Mouse (Mus musculus): ENCODE results near the gene Hdac4. TPM values are rescaled to one million over a fixed set of nuclear protein-coding genes. Genes with fewer than 3 reads are reported as not detected.

Hdac4 gene
- polyA plus RNA-seq, 1 experiment from 2014 or later = 10.1 TPM

DNA sequence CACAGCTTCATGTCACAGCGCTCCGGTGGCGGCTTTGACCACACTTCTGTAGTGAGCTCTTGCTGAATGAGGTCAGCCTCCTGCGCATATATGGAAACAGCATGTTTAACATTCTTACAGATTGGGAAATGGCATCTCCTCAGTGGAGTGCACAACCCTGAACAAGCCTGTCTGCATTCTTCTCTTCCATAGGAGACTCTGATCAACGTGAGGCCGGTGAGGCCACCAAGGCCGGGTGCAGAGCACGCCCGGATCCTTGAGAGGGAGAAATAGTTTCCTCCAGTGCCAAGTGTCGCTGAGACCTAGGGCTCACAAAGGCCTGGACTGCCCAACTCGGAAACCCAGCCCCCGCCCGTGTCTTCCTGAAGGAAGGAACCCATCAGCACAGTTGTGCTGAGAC is 266.4 kb downstream of the Hdac4 start:
- Histone ChIP-seq H3K9me3 (replicated peaks) (no peaks in the 10 kb centered on the region), H3K27ac (ENCODE audit: poor library complexity, severe bottlenecking) (no peak overlapping the region), H3K4me3 (no peak overlapping the region), H3K4me1 (replicated peaks) (peaks cover 13% of the 10 kb centered on the region; the same call in 1 of the 2 replicates), H3K27me3 (replicated peaks) (no peaks in the 10 kb centered on the region), H3K36me3 (peaks cover 40% of the 10 kb centered on the region), H3K9ac (no peak overlapping the region), H3K4me2 (no peak overlapping the region)
- no peak for ATAC-seq (ENCODE audit: insufficient number of reproducible peaks, low FRiP score)
- 78% methylated on average over 13 of the region's 13 CpGs for WGBS

DNA sequence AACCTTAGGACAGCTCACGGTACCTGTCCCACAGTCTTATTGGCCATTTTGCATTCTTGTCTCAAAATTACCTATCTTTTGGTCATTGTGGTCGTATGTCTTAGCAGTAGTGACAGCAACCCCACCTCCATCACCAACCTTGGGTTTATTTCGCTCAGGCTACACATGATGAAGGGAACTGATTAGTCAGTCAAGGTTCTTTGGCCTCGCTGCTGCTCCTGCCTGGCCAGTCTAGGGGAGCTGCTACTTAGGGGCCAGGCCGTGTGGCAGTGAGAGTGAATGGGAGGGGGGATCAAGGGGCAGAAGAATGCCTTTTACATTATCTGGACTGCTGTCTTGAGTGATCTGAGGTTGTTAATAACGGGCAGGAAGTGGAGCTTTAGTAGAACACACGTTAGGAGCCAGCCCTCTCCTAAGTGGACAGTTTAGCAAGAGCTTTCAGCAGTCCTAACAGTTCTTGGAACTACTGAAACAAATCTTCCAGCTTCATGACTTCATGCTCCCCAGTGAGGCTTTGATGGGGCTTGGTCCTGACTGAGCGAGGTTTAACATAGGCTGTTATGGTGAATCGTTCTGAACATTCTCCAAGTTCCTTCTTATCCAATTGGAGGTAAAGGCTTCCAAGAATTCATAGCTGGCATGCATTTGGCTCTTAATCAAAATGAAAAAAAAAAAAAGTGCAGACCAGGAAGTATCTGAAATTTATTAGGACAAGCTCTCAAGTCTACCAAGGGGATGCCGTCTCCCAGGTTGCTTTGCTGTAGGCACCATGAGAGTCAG is 267.8 kb downstream of the Hdac4 start:
- Histone ChIP-seq H3K4me3 (no peak overlapping the region), H3K27ac (ENCODE audit: poor library complexity, severe bottlenecking) (no peak overlapping the region), H3K27me3 (replicated peaks) (no peaks in the 10 kb centered on the region), H3K9ac (no peak overlapping the region), H3K9me3 (replicated peaks) (no peaks in the 10 kb centered on the region), H3K36me3 (peaks cover 27% of the 10 kb centered on the region), H3K4me2 (no peak overlapping the region), H3K4me1 (replicated peaks) (peaks cover 14% of the 10 kb centered on the region)
- WGBS = 73% methylated on average over 10 of the region's 10 CpGs
- no peak for ATAC-seq (ENCODE audit: insufficient number of reproducible peaks, low FRiP score)

DNA sequence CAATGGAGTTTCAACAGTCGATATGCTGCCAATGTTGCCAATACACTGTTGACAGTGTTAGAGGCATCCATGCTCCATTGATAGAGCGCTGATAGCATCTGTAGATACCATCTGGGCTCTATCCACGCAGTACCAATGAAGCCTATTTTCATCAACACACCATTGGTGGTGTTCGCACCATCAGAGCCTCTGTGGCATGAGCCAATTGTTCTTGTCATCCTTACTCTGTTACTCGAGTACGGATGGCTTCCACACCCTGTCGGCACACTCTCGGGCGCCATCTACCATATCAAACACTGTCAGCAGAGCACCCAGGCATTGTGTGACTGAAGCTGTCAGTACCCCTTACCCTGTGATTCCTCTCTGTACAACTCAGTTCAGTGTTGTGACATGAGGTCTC is 271.9 kb downstream of the Hdac4 start:
- Histone ChIP-seq H3K4me1 (replicated peaks) (peaks cover 29% of the 10 kb centered on the region), H3K9ac (no peak overlapping the region), H3K4me2 (no peak overlapping the region), H3K9me3 (replicated peaks) (no peaks in the 10 kb centered on the region), H3K36me3 (peaks cover 7% of the 10 kb centered on the region; the same call in 1 of the 2 replicates), H3K4me3 (no peak overlapping the region), H3K27me3 (replicated peaks) (no peaks in the 10 kb centered on the region), H3K27ac (ENCODE audit: poor library complexity, severe bottlenecking) (no peak overlapping the region)
- no peak for ATAC-seq (ENCODE audit: insufficient number of reproducible peaks, low FRiP score)
- WGBS = 85% methylated on average over 9 of the region's 9 CpGs

DNA sequence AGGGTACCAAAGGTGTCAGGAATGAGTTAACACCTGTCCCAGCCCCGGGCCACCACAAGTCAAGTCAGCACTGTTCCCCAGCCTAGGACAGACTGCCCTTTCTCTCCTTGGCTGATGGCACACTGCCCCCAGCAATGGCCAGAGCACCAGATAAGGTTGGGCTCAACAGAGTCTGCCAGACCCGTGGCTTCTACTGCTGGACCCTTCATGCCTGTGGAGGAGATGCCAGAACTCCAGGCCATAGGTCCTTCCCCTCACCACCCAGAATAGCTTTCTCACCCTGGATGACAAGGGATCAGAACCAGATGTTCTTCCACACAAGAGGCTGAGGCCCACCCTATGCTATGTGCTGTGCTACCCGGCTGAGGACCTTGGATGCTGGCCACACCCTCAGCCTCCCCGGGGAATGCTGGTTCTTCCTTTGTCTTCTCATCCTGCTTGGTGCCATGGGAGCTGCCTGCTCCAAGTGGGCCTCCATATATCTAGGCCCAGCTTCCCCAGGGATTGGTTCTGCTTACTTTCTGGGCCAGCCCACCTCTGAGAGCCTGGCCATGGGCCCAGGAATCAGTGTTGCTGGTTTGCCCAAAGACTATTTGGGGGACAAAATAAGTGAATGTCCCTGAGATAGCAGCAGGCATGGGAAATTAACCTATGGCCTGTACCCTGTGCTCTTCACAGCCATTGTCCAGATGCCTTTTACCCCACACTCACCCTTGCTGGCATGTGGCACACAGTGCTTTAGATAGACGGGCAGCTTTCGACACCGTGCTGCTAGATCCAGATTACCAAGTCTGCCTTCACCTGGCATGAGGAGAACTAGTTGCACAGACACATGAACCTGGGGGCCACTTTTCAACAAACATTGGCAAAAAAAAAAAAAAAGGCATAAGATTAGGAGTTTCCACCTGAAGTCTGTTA is 273.0 kb downstream of the Hdac4 start:
- no peak for ATAC-seq (ENCODE audit: insufficient number of reproducible peaks, low FRiP score)
- H3K4me3 ChIP-seq = no peak overlapping the region
- H3K27ac ChIP-seq (ENCODE audit: poor library complexity, severe bottlenecking) = no peak overlapping the region
- no peak overlapping the region for H3K9ac ChIP-seq
- no peaks in the 10 kb centered on the region for H3K36me3 ChIP-seq
- peaks cover 24% of the 10 kb centered on the region for H3K4me1 ChIP-seq (replicated peaks)
- no peaks in the 10 kb centered on the region for H3K27me3 ChIP-seq (replicated peaks)
- H3K4me2 ChIP-seq = no peak overlapping the region
- H3K9me3 ChIP-seq (replicated peaks) = no peaks in the 10 kb centered on the region
- 67% methylated on average over 7 of the region's 7 CpGs for WGBS

DNA sequence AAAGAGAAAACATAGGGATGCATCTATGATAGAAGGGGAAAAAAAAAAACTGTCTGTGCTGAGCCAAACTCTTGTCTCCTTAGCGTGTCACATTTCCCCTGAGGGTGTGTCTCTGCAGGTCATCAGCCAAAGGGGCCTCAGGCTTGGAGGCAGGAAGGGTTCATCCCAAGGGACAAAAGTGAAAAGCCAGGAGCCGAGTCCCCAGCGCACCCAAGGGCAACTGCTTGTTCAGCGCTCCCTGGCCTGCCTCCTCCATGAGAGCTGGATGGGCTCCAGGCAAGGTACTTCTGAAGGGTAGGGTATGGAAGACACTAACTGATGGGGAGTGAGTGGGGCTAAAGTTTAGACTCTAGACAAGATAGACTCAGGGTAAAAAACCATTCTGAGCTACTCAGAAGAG is 273.8 kb downstream of the Hdac4 start:
- no peak for ATAC-seq (ENCODE audit: insufficient number of reproducible peaks, low FRiP score)
- Histone ChIP-seq H3K36me3 (no peaks in the 10 kb centered on the region), H3K4me1 (replicated peaks) (peaks cover 24% of the 10 kb centered on the region), H3K4me3 (no peak overlapping the region), H3K4me2 (no peak overlapping the region), H3K27ac (ENCODE audit: poor library complexity, severe bottlenecking) (no peak overlapping the region), H3K9ac (no peak overlapping the region), H3K27me3 (replicated peaks) (no peaks in the 10 kb centered on the region), H3K9me3 (replicated peaks) (no peaks in the 10 kb centered on the region)
- WGBS = 88% methylated on average over 4 of the region's 4 CpGs

DNA sequence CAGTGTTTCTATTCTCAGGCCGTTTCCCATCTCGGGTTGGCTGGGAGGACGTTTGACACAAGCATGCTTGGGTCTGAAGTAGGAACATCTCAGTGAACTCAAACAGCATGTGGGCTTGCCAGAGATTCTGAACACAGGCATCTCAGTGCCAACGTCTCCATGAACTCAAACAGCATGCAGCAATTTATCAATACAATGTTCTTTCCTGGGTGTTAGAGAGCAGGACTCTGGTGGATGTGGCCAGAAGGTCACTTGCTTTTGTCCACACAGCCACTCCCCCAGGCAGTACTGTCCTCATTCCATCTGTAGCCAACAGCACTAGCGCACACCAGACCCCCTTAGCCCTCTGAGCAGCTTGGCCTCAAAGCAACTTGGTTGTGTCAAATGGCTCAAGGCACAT is 274.2 kb downstream of the Hdac4 start:
- no peaks in the 10 kb centered on the region for H3K9me3 ChIP-seq (replicated peaks)
- no peaks in the 10 kb centered on the region for H3K36me3 ChIP-seq
- H3K27ac ChIP-seq (ENCODE audit: poor library complexity, severe bottlenecking) = no peak overlapping the region
- no peak overlapping the region for H3K9ac ChIP-seq
- no peak overlapping the region for H3K4me3 ChIP-seq
- 70% methylated on average over 5 of the region's 5 CpGs for WGBS
- H3K4me2 ChIP-seq = no peak overlapping the region
- no peaks in the 10 kb centered on the region for H3K27me3 ChIP-seq (replicated peaks)
- peaks cover 24% of the 10 kb centered on the region for H3K4me1 ChIP-seq (replicated peaks)
- no peak for ATAC-seq (ENCODE audit: insufficient number of reproducible peaks, low FRiP score)

DNA sequence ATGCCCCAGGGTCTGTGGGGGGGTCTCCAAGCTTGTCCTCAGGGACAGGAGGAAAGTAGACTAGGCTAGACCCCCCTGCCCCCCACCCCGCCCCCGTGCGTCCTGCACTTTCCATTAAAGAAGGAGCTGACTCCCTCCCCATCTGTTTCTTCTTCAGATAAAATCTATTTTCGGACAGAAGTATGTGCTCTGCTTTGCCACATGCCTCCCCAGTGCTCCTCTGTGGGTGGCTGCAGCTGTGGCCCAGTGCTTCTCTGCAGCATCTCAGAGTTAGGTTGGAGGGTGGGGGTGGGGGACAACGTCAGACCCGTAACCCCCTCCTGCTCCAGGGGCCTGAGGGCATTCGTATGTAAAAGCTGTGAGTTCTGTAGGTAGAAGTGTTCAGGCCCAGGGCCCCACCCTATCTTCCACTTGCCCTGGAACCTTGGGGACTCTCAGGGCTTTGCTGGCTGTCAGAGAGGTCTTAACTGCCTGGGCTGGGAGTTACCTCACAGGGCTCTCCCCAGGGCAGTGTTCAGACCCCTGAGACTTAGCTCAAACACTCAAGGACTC is 275.4 kb downstream of the Hdac4 start:
- Histone ChIP-seq H3K27me3 (replicated peaks) (no peaks in the 10 kb centered on the region), H3K36me3 (no peaks in the 10 kb centered on the region), H3K4me2 (no peak overlapping the region), H3K9ac (no peak overlapping the region), H3K4me3 (no peak overlapping the region), H3K27ac (ENCODE audit: poor library complexity, severe bottlenecking) (0 out of 2 replicates have a peak overlapping the region, but pooled peaks have one; percentile 17), H3K9me3 (replicated peaks) (no peaks in the 10 kb centered on the region), H3K4me1 (replicated peaks) (peaks cover 25% of the 10 kb centered on the region)
- 27% methylated on average over 7 of the region's 7 CpGs for WGBS
- ATAC-seq (ENCODE audit: insufficient number of reproducible peaks, low FRiP score) = no peak

DNA sequence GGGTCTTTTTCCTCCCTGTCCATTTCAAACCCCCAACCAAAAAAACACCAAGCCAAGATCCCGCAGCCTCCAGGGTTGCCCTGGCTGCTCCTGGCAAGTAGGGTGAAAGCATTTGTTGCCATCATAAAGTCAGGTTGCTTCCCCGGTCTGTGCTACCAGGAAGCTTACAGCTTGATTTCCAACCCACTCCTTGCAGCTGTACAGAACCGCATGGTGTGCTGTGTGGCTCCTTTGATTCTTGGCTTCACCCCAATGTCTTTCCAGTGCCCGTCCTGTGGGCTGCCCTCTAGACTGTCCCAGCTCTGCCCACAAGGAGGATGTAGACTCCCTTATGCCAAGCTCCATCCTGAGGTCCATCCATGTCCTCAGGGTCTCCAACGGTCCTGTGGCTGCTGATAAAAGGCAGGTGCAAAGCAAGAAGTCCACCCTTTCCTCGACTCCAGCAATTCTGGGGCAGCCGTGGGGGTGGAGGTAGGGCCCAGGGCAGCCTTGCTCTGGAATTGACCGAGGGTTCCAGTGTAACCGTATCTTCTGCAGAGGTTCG is 277.2 kb downstream of the Hdac4 start:
- H3K4me1 ChIP-seq (replicated peaks) = peaks cover 33% of the 10 kb centered on the region
- no peak overlapping the region for H3K27ac ChIP-seq (ENCODE audit: poor library complexity, severe bottlenecking)
- no peaks in the 10 kb centered on the region for H3K36me3 ChIP-seq
- WGBS = 81% methylated on average over 10 of the region's 10 CpGs
- H3K27me3 ChIP-seq (replicated peaks) = no peaks in the 10 kb centered on the region
- no peaks in the 10 kb centered on the region for H3K9me3 ChIP-seq (replicated peaks)
- no peak overlapping the region for H3K9ac ChIP-seq
- H3K4me2 ChIP-seq = no peak overlapping the region
- no peak for ATAC-seq (ENCODE audit: insufficient number of reproducible peaks, low FRiP score)
- H3K4me3 ChIP-seq = no peak overlapping the region

DNA sequence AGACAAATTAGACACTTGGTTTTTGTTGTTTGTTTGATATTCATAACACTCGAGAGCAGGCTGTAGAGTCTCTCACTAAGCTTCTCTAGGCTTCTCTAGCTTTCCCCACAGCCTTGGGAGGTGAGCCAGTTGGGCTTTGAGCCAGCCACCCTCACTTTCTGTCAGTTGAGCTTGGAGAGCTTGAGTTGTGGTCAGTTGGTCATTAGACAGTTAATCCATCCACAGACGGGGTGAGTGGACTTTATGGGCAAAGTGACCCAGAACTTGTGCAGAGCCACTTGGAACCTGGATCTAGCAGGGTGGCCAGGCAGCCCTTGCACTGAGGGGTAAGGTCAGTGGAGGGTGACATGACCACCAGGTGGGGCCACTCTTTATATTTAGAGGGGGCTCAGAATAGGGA is 277.9 kb downstream of the Hdac4 start:
- Histone ChIP-seq H3K4me1 (replicated peaks) (peaks cover 32% of the 10 kb centered on the region), H3K9ac (no peak overlapping the region)
- WGBS = 68% methylated on average over 2 of the region's 2 CpGs

DNA sequence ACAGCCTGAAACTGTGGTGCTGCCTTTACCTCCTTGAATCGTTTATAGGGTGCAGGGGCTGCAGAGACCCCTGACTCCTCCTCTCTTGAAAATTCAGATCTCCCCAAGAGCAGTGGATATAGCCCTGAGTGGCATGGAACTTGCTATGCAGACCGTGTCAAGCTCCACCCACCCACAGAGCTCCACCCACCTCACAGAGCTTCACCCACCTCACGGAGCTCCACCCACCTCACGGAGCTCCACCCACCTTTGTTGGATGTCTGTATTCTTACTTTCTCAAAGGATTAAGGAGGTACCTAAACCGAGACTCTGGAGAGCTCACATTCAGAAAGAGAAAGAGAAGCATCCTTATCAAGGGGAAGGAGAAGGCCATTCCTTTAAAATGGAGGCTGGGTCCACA is 279.5 kb downstream of the Hdac4 start:
- no peaks in the 10 kb centered on the region for H3K9me3 ChIP-seq (replicated peaks)
- no peaks in the 10 kb centered on the region for H3K27me3 ChIP-seq (replicated peaks)

More for the DNA sequence above, 277.9 kb downstream of the Hdac4 start:
- no peaks in the 10 kb centered on the region for H3K36me3 ChIP-seq
- no peaks in the 10 kb centered on the region for H3K27me3 ChIP-seq (replicated peaks)
- no peak overlapping the region for H3K27ac ChIP-seq (ENCODE audit: poor library complexity, severe bottlenecking)
- no peaks in the 10 kb centered on the region for H3K9me3 ChIP-seq (replicated peaks)
- H3K4me2 ChIP-seq = no peak overlapping the region
- H3K4me3 ChIP-seq = no peak overlapping the region
- ATAC-seq (ENCODE audit: insufficient number of reproducible peaks, low FRiP score) = no peak

DNA sequence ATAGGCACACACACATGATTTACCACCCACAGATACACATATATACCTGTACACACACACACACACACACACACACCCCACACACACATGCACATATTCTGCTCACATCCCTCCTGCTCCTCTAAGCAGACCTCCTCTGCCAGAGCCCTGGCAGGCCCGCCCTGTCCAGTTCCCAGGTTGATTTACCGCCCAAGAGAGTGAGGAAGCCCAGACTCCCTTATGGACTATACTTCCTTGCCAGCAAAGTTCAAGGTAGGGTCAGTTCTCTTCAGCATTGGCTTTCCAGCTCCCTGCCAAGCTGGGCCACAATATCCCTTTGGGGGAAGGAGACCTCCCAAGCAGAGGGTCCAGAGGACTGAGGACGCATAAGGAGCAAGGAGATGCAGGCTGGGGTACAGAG is 280.9 kb downstream of the Hdac4 start:
- Histone ChIP-seq H3K36me3 (no peaks in the 10 kb centered on the region), H3K9me3 (replicated peaks) (no peaks in the 10 kb centered on the region), H3K4me1 (replicated peaks) (peaks cover 17% of the 10 kb centered on the region), H3K4me3 (no peak overlapping the region), H3K27me3 (replicated peaks) (no peaks in the 10 kb centered on the region), H3K9ac (no peak overlapping the region), H3K4me2 (no peak overlapping the region), H3K27ac (ENCODE audit: poor library complexity, severe bottlenecking) (no peak overlapping the region)
- no peak for ATAC-seq (ENCODE audit: insufficient number of reproducible peaks, low FRiP score)
- 57% methylated on average over 3 of the region's 3 CpGs for WGBS

More for the DNA sequence above, 279.5 kb downstream of the Hdac4 start:
- Histone ChIP-seq H3K4me2 (no peak overlapping the region), H3K36me3 (no peaks in the 10 kb centered on the region), H3K4me3 (no peak overlapping the region), H3K9ac (no peak overlapping the region), H3K4me1 (replicated peaks) (peaks cover 26% of the 10 kb centered on the region), H3K27ac (ENCODE audit: poor library complexity, severe bottlenecking) (no peak overlapping the region)
- ATAC-seq (ENCODE audit: insufficient number of reproducible peaks, low FRiP score) = no peak
- WGBS = 72% methylated on average over 5 of the region's 5 CpGs
